Mouse (Mus musculus): ENCODE measurements around the gene Nudt9.

GRCm38 (mm10) chr5:104011419-104011818 is 34.7 kb upstream of the Nudt9 start:
- TF ChIP-seq POLR2AphosphoS2 (IDR thresholded peaks at IDR 0.05; ENCODE audit: insufficient read length, low read depth) (no peak), POLR2A (IDR thresholded peaks at IDR 0.05; ENCODE audit: insufficient read length, low read depth) (no peak), TCF12 (IDR thresholded peaks at IDR 0.05; ENCODE audit: insufficient read depth, poor library complexity, severe bottlenecking) (no peak), USF1 (IDR thresholded peaks at IDR 0.05; ENCODE audit: low read depth) (no peak), SRF (IDR thresholded peaks at IDR 0.05; ENCODE audit: control insufficient read depth, insufficient read length, low read depth) (no peak), MYOG (IDR thresholded peaks at IDR 0.05; ENCODE audit: control insufficient read depth in 1 of 3, insufficient read depth in 1 of 3, insufficient read length in 2 of 3, low read depth in 2 of 3) (no peak), TCF3 (IDR thresholded peaks at IDR 0.05; ENCODE audit: insufficient read length, low read depth) (no peak), MAX (IDR thresholded peaks at IDR 0.05; ENCODE audit: low read depth) (no peak), CEBPB (IDR thresholded peaks at IDR 0.05; ENCODE audit: insufficient read depth, poor library complexity, severe bottlenecking) (no peak)

Data from myocyte (in vitro differentiated cells).